Mouse (Mus musculus): Measurements from ENCODE around the gene Kars.
A peak's percentile ranks its signal among the peaks of the same experiment; 100 is the strongest.

Kars gene

DNA sequence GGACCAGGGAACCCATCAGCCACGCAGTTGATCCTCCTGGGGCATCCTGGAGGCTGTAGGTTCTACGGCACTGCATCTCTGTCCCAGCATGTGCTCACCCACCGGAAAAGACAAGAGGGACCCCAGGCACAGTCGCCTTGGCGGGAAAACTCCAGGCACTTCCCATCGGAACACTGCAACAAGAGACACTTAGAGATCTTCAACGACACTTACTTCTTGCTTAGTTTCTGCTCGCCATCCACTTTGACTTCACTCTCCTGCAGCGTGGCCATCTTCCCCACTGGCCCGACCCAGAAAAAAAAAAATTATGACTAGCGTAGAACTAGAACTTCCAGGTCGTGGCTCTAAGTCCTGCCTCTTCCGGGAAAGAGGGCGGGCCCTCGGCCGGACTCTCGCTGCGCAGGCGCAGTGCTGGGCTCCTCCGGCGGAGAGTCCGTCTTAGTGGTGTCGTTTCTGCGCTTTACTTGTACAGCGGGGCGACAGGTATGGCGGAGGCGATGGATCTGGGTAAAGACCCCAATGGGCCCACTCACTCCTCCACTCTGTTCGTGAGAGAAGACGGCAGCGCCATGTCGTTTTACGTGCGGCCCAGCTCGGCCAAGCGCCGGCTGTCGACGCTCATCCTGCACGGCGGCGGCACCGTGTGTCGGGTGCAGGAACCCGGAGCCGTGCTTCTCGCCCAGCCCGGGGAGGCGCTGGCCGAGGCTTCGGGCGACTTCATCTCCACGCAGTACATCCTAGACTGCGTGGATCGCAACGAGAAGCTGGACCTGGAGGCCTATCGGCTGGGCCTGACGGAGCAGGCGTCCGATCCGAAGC is at the start of gene Kars, which contains the start of gene Terf2ip:
TSS of gene Kars (minus strand) at position 327 of the 819 bp plus-strand sequence.
TSS of gene Terf2ip (plus strand) at position 402 of the 819 bp plus-strand sequence.
- peak; percentile 90 to 94 for DNase-seq

DNA sequence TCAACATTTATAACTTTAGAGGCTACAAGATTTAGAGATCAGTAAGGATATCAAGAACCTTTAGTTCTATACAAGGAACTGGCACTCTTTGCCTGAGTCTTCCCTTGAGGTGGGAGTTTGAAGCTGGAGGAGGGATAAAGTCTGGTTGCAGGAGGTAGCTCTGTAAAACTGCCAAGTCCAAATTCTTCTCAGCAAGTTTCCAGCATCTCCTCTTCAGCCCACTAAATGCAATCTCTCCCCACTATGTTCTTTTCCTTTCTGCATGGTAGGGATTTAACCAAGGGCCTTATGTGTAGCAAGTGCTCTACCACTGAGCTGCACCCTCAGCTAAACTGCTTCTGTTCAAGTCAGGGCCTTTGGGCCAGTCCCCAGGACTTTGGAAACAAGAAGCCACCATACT is 43.3 kb upstream of the Kars start:
- DNase-seq: no peak

GRCm38 (mm10) chr8:112051537-112051936 is 40.4 kb upstream of the Kars start:
- no peak for DNase-seq

DNA sequence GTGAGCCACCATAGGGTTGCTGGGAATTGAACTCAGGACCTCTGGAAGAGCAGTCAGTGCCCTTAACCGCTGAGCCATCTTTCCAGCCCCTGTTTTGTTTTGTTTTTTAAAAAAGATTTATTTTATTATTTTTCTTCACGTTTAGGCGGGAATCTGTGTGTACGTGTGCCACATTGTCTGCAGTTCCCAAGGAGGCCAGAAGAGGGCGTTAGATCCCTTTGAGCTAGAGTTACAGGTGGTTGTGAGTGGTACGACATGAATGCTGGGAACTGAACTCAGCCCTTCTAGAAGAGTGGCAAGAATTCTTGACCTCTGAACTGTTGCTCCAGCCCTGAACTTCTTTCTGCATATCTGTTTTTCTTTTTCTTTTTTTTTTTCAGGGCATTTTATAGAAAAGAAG is 38.9 kb upstream of the Kars start:
- no peak for DNase-seq

DNA sequence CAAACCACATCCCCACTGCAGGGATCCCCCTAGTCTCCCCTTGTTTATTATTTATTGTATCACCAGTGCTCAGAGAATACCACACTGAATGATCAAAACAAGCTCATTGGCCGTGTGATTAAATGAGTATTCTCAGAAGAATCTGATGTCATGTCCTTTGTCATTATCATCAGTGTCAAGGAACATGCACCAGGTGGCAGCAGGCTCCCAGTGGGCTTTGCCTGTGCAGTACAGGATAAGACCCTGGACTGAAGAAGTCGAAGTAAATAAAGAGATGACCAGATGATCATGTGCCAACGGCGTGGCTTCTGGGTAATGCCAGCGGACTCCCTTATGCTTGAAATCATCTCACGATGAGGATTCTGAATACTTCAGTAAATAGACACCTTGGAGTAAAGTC is 37.2 kb upstream of the Kars start:
- no peak for DNase-seq

DNA sequence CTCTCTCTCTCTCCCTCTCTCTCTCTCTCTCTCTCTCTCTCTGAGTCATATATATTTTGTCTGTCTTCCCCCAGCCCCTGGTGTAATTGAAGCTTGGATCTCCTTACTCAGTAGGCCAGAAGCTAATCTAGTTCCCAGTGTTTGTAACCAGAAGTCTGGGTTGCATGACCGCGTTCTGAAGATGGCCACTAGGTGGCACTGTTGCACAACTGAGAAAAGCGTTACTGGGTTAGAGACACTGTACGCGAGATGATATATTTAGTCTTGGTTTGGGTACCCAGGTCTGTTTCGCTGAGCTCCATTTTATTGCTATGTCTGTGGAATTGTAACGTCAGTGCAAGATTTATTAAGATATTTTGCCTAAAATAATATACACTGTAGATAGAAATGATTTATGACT is 34.8 kb upstream of the Kars start:
- peak; percentile 83 to 91 for DNase-seq

DNA sequence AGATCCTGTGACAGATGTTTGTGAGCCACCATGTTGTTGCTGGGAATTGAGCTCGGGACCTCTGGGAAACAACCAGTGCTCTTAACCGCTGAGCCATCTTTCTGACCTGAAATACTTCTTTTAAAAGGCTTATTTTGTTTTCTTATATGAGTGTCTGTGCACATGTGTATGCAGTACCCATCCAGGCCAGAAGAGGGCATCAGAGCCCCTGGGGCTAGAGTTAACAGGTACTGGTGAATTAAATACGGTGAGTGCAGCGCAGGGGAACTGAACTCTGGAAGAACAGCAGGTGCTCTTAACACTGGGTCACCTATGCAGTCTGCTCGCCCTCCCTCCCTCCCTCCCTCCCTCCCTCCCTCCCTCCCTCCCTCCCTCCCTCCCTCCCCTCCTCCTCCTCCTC is 34.1 kb upstream of the Kars start:
- no peak for DNase-seq

DNA sequence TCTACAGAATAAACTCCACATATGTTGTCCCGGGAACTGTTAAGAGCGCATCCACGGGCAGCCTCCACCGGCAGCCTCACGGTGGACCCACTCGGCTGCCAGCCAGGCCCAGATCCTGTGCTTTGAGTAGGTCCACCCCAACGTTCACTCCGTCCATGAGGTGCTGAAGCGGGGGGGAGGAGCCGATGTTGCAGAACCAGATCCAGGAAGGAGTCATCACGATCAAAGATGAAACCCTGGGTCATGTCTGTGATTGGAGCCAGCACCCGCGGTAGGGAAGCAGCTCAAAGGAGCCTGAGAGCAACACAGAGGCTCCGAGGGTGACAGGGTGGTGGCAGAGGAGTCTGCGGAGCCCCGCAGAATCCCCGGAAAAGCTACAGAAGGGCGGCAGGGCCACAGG is 26.4 kb upstream of the Kars start:
- no peak for DNase-seq

DNA sequence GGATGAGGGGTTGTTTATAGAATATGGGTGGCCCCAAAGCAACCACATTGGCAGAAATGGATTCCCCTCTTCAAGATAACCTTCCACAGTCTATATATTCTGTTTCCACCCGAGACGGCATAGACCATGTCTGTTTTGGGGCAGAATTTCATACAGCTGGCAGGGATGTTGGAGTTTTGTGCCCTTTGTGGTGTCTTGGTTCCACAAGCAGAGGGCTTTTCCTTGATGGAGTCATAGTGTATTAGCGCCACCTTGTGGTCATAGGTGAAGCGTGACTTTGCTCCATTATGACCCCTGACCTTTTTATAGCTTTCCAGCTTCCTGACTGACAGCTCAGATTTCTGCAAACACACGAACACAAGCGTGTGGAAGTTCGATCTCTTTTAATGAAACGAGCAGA is 23.5 kb upstream of the Kars start:
- peak; percentile 9 to 38 for DNase-seq

- DNase-seq: no peak
Measured at GRCm38 (mm10) chr8:112033071-112033470, 21.9 kb upstream of the Kars start.

DNA sequence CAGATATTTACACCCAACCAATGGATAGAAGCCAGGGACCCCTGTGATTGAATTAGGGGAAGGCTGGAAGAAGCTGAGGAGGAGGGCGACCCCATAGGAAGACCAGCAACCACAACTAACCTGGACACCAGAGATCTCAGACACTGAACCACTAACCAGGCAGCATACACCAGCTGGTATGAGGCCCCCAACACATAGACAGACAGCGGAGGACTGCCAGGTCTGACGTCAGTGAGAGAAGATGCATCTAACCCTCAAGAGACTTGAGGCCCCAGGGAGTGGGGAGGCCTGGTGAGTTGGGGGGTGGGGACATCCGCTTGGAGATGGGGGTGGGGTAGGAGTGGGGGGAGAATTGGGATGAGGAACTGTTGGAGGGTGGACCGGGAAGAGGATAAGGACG is 19.5 kb upstream of the Kars start:
- DNase-seq: no peak

- DNase-seq: no peak
Measured at GRCm38 (mm10) chr8:112029455-112029854, 18.3 kb upstream of the Kars start.

DNA sequence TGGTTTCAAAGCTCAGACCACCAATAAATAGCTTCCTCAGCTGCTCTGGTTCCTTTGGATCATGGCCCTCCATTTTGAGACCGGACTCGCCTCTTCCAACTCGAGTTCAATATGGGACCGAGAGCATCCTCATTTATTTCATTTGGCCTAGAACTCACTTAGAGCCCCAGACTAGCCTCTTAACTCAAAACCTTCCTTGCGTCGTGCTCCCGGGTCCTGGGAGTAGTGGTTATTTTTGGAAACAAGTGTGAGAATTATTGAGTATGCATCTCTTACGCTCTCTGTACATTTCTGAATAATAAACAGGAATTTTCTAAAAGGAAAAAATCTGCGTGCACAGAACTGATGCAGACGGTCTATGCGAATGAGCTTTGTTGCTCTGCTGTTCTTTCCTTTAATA is 3.8 kb upstream of the Kars start, which contains the start of gene Gm6793:
TSS of gene Gm6793 (minus strand) at position 101 of the 400 bp plus-strand sequence.
- no peak for DNase-seq

- DNase-seq: peak; percentile 43 to 45
Measured at GRCm38 (mm10) chr8:112011816-112012242, 706 bp upstream of the Kars start.

- no peak for DNase-seq
Measured at GRCm38 (mm10) chr8:112009558-112009957, 1.6 kb downstream of the Kars start.

GRCm38 (mm10) chr8:112007669-112008068 is 3.5 kb downstream of the Kars start:
- no peak for DNase-seq

- no peak for DNase-seq
Measured at GRCm38 (mm10) chr8:112005601-112006000, 5.5 kb downstream of the Kars start.

DNA sequence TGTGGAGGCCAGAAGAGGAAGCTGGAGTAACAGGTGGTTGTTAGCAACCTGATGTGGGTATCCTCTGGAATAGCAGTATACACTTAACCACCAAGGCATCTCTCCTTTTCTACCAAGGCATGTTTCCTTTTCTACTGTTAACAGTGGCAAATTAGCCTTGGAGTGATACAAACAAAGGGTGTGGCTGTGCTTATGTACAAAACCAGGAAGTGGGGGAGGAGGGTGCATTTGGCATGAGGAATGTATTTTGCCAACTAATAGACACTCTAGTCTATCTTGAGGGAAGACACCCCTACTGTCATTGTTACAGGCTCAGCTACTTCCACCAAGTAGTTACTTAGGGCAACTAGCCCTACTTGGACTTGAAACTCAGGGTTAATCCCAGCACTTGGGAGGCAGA is 6.4 kb downstream of the Kars start:
- no peak for DNase-seq

DNA sequence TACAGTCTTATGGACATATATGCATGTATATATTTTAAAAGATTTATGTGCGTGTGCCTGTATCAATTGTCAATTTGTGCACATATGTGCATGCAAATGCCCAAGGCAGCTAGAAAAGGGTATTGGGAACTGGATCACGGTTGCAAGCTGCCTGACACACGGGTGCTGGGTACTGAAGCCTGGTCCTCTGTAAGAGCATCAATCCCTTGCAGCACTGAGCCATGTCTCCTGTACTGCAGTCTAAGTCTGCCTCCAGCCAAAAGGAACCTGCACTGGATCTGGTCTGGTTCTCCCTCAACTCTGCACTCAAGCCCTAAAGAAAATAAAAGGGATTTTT is 18.5 kb downstream of the Kars start:
- no peak for DNase-seq

DNA sequence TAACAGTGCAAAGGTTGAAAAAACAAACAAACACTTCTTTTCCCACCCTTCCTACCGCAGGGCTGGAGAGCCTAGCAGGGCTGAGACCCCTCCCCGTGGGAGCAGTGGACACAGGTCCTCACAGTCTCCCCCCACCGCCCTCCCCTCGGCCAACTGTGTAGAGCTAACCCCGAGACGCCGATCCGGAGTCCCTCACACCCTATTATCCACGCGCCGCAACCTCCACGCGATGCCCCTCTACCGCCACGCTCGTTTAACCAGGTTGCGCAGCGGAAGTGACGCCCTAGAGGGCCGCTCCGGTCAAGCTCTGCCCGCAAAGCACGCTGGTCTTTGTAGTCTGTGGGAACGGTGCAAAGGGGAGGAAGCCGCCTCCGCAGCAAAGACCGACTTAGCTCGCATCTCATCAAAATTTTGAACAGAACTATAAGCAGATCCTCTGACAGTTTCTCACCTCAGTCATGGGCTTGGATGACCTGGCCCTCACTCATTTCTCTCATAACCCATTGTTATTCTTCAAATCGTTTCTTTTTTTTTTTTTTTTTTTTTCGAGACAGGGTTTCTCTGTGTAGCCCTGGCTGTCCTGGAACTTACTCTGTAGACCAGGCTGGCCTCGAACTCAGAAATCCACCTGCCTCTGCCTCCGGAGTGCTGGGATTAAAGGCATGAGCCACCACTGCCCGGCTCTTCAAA is 19.0 kb downstream of the Kars start, which contains the start of gene Adat1:
TSS of gene Adat1 (minus strand) at position 290 of the 690 bp plus-strand sequence.
- peak; percentile 87 for DNase-seq

DNA sequence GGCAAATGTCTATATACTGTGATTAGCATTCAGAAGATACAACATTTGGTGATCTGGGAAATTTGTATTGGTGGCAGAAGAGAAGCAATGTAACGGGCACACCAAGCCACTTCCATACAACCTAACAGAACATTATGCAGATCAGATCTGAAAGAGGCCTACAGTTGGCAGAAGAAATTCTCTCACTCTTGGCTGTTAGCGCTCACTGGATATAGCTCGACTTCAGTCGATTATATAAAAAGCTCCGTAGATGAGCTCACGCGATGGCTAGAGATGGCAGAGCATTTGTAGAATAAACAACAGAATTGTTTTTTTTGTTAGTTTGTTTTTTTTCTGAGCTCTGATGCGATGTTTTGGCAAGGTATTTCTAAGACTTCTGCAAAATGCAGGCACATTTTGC is 19.8 kb downstream of the Kars start:
- DNase-seq: no peak

DNA sequence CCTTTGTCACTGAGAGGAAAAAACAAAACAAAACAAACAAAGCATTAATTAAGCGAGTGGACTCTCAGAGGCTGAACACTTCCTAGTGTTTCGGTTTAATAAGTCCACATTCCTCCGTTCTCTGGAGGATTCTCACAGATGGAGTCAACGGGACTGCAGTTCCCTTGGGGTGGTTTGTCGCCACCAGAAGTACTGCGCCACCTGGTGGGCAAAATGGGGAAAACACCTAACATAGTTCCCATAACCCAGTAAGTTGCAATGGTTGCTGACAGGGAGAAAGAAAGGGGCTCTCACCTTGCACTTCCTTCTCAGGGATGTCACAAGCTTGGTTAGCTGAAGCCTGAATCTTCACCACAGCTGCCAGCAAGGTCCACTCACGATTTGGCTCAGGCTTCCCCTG is 21.2 kb downstream of the Kars start:
- peak; percentile 84 to 87 for DNase-seq

DNA sequence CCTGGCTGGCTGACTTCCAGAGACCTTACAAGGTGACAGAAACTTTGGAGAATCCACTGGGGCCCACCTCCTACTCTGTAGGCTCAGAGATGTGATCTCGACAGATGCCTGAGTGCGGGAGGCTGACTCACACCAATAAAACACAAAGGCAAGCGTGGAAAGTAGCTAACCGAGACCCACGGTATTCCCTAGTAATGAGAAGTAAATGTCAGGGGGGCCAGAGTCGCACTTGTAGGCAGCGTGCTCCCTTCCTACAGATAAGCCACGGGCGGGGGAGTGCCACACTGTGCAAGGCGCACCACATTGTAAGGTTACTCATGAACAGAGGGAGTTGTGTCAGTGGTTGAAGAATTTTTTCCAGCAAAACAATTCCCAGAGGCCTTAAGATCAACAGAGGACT is 26.6 kb downstream of the Kars start:
- no peak for DNase-seq

- DNase-seq: peak; percentile 71 to 72
Measured at GRCm38 (mm10) chr8:111982116-111982515, 29.0 kb downstream of the Kars start.

All from cerebellum, postnatal 36 days (tissue).